Mouse (Mus musculus) forelimb bud, embryonic 11.5 days (tissue): ENCODE data around the gene Gm20662.
A peak's percentile ranks its signal among the peaks of the same experiment; 100 is the strongest.

ENCODE experiments used
- DNase-seq: peaks from one replicate; pipeline ENCODE4 v3.0.0-alpha.2; 2012; ENCODE audit warnings: low read depth, low spot score

Gene Gm20662

DNA sequence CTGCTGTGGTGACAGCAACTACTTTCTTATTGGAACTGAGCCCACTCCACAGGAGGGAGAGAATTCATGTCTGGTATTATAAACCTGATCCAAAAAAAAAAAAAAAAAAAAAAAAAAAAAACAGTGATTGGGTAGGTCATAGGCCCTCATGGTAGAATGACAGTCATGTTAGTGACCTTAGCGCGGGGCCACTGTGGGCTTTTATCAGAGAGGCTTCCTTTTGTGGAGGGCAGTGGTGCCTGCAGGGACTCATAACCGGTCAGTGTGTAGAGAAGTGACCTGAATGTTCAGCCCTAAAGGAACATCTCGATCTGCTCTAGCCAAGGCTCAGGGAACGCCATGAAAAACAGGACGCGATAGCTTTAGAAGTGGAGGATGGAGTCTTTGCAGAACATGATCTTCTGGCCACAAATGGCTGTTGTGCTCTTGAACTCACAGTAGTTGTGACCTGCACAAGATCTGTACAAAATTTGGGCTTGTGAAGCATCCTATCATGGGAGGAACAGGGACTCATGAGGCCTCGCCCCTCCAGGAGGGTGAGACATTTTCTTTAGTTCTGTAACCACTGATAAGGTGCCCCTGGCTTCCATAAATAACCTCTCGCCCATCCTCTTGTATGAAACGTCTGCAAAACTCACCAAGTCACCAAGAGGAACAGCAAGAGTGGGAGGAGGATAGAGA is 21.5 kb upstream of the Gm20662 start:
- no peak for DNase-seq

DNA sequence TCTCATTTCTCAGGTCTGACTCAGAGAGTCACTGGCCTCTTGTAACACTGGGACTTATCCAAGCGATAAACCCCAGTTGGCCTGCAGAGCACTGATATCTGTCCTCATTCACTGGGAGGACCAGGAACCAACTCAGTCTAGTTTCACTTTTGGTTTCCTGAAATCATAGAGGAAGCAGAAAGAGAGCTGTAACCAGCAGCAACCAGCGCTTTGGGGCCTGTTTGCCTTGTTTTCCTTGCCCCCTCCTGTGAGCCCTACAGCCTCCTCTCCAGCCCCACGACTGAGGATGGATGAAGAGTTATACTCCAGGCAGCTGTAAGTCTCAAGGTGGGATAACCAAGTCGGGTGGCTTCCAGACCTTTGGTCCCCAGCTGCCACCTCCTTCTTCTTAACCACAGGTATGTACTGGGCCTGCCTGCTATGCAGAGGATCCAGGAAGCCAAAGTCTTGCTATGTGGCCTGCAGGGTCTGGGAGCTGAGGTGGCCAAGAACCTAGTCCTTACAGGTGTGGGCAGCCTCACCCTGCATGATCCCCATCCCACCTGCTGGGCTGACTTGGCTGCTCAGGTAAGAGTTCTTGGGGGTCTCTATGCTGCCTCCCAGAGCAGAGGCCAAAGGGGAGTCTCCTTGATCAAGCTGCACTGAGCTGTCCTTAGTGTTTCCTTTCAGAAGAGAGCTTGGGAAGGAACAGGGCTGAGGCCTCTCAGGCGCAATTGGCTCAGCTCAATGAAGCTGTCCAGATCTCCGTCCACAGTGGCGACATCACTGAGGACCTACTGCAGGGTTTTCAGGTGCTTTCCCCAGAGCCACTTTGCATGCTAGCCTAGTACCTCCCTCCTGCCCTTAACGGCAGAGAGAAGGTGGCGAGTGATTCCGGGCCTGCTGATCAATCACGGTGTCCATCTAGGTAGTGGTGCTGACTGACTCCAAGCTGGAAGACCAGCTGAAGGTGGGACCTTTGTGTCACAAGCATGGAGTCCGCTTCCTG is 20.5 kb upstream of the Gm20662 start, which contains the start of gene Uba7:
TSS of gene Uba7 (plus strand) at position 107 of the 988 bp plus-strand sequence.
- DNase-seq = no peak

DNA sequence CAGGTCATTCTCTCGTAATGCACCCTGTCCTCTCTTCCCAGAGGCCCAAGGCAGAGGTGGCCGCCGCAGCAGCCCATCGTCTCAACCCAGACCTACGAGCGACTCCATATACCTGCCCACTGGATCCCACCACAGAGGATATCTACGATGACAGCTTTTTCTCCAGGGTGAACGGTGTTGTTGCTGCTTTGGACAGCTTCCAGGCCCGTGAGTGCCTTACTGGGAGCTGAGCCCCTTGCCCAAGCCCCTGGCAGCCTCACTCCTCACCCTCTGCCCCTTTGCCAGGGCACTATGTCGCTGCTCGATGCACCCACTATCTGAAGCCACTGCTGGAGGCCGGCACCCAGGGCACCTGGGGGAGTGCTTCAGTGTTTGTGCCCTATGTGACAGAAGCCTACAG is 17.3 kb upstream of the Gm20662 start:
- DNase-seq = no peak

DNA sequence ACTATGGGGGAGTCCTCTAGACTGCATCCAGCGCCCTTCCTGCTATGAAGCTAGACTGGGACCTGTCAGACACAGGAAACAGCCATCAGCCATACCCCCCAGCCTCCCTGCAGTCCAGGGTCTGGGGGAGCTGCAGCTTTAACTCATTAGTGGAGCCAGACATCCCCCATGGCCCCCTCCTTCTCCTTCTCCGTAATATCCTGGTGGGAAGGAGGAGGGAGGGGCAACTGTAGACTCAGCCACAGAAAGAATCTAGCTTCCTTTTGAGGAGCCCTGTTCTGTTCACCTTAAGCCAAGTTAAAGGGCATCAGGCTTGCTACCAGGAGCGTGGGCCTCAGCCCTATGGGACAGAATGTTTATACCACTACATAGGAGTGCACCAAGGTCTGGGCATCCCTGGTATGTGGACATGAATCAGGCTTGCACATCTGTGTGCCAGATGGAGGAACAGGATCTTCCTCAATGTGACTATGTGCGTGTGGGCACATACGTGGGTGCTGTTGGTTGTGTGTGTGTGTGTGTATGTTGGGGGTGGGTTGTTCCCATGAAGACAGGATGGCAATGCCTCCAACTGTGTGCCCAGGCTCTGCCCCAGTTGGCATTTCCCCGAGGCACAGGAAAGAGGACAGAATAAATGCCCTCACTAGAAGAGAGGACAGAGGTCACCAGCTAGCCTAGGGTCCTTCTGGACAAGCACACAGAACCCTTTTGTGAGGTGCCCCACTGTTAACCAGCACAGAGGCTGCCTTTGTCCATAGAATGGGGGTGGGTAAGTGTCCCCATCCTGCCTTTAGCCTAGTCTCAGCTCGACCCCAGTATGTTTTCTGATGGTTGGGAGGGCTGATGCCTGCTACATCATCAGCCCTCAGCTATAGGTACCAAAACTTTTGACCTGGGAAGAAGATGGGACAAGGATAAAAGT is 14.2 kb upstream of the Gm20662 start:
- peak; percentile 92 for DNase-seq

DNA sequence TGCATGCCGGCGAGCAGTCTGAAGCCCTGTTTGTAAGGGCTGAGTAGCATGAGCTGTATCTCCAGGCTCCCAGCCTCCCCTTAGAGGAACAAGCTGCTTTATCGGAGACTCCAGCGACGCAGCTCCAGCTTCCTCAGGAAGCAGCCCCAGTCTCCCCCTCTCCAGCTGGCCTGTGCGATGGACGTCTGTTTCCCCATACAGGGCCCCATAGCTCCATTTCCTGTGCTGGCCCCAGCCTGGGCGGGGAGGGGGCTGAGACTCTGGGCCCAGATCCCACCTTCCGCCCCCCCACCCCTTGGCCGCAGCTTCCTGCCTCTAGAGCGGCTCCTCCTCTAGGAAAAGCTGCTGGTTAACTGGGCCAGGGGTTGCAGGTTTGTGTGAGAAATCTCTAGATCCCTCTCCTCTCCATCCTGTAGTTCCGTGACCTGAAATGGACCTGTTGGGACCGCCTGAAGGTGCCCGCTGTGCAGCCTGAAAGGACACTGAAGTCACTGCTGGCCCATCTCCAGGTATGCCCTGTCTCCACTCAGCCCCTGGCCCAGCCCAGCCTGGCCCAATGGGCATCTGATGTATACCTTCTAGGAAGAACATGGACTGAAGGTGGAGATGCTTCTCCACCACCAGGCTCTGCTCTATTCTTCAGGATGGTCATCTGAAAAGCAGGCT is 13.3 kb upstream of the Gm20662 start, which contains the start of gene Gm20661:
TSS of gene Gm20661 (plus strand) at position 378 of the 666 bp plus-strand sequence.
- peak; percentile 92 for DNase-seq

DNA sequence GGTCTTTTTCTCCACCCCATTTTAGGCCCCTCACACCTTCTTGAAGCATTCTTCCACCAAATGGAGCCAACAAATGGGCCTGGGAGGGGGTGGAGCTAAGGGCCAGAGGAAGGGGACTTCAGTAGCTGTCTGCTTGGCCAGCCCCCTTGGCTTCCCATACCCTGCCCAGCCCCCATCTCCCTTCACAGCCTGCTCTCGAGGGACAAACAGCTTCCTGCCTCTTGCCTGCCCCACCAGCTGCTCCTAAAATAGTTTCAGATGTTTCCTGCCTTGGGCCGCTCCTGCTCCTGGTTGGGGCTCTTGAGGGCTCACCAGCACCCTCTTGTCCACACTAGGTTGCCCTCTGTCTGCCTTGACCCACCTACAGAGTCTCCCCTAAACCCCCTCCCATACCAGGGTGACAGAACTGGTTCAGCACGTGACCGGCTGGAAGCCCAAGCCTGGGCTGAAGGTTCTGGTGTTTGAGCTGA is 12.7 kb upstream of the Gm20662 start:
- peak; percentile 95 for DNase-seq

GRCm38 (mm10) chr9:107984052-107984753 is 11.9 kb upstream of the Gm20662 start:
- no peak for DNase-seq

GRCm38 (mm10) chr9:107984754-107985055 is 11.4 kb upstream of the Gm20662 start:
- DNase-seq = no peak

GRCm38 (mm10) chr9:107985131-107986119 is 10.7 kb upstream of the Gm20662 start, which contains the start of gene Inka1:
TSS of gene Inka1 (minus strand) at chr9:107985879.
- DNase-seq = peak; percentile 83

GRCm38 (mm10) chr9:107986376-107986775 is 9.8 kb upstream of the Gm20662 start:
- peak; percentile 85 for DNase-seq

DNA sequence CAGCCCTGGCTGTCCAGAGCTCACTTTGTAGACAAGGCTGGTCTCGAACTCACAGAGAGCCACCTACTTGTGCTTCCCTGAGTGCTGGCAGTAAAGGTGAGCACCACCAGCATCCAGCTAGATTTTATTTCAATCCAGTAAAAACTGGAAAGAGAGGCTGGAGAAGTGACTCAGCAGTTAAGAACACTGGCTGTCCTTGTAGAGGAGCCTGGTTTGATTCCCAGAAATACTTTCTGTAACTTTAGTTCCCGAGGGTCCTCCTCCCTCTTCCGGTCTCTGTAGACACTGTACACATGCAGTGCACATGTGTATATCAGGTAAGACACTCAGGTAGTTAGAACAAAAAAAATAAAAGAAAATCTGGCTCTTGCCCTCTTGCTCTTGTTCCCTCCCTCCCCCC is 8.2 kb upstream of the Gm20662 start:
- DNase-seq = no peak

GRCm38 (mm10) chr9:107992197-107992596 is 4.0 kb upstream of the Gm20662 start, which contains the start of gene Cdhr4:
TSS of gene Cdhr4 (plus strand) at chr9:107992497.
- DNase-seq = no peak

- DNase-seq = no peak
Measured at GRCm38 (mm10) chr9:107993013-107993412, 3.1 kb upstream of the Gm20662 start.

DNA sequence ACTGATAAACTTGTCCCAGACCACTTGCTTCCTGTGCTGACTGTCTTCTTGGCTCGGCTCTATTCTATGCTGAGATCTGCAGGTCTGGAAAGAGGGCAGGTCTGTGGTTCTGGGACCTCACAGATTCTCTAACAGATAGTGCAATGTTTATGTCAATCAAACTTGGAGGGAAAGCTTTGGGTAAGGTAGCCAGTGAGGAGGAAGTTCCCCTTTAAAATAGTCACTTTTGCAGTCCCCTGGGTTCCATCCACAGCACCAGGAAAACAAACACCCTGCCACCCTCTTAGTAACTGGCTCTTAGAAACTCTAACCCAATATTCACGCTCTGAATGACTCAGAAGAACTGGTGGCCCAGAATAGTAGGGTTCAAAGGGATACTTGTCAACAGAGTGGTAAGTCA is 1.7 kb upstream of the Gm20662 start:
- no peak for DNase-seq

DNA sequence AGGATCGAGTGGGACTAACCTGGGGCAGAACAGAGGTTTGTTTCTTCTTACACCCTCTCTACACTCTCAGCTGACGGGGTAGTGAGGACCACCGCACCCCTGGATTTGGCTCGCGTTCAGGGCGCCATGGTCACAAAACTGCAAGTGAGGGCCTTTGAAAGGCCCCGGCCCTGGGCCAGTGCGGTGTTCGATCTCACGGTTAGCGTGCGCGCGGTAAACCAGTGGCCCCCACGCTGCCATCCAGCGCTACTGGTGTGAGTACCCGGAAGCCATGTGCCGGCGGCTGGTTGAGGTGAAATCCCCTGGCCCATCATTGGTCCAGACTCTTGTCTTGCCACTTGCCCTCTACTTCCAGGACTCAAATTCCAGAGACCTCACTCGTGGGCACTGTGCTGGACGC is 636 bp upstream of the Gm20662 start:
- DNase-seq = no peak

- DNase-seq = peak; percentile 100
Measured at GRCm38 (mm10) chr9:108001922-108002770, 6.0 kb downstream of the Gm20662 start, which contains the start of gene Ip6k1. TSS of gene Ip6k1 (plus strand) at chr9:108002501.

- DNase-seq = no peak
Measured at GRCm38 (mm10) chr9:108002778-108003530, 6.8 kb downstream of the Gm20662 start.
